Mouse (Mus musculus): ENCODE measurements around the gene Aff1. TPM values are rescaled to one million over a fixed set of nuclear protein-coding genes. Genes with fewer than 3 reads are reported as not detected.

The Aff1 gene
- polyA plus RNA-seq, 1 experiment from 2014 or later: 7.3 TPM

DNA sequence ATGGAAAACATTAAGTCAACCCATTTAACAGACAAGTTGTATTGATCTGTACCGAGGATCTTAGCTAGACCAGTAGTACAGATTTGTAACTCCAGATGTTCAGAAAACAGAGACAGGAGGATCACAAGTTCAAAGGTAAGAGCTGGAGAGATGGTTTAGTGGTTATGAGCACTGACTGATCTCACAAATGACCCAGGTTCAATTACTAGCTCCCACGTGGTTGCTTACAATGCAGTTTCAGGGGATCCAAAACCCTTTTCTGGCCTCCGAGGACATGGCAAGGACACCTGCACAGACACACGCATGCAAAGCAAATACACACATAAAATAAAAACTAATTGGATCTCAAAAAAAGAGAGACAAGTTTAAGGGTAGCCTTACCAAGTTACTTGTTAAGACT is 6.4 kb downstream of the Aff1 start:
- Histone ChIP-seq H3K9me3 (ENCODE audit: control insufficient read depth, low read length) (no peaks in the 10 kb centered on the region), H3K4me2 (ENCODE audit: low read length) (no peak overlapping the region), H3K36me3 (ENCODE audit: control insufficient read depth, insufficient read depth, low read length) (no peaks in the 10 kb centered on the region), H3K4me1 (replicated peaks; ENCODE audit: control insufficient read depth, insufficient read depth, low read length) (no peaks in the 10 kb centered on the region), H3K27ac (ENCODE audit: low read depth) (no peak overlapping the region), H3K9ac (ENCODE audit: low read length) (no peak overlapping the region), H3K27me3 (replicated peaks; ENCODE audit: control insufficient read depth, insufficient read depth, low read length) (peaks cover 12% of the 10 kb centered on the region), H3K4me3 (ENCODE audit: low read depth, low read length) (no peak overlapping the region)
- ATAC-seq (replicated peaks; ENCODE audit: low FRiP score, low TSS enrichment, low read depth) (no peak), DNase-seq (ENCODE audit: low spot score) (no peak)
- WGBS: 76% methylated on average over 4 of the region's 4 CpGs

GRCm38 (mm10) chr5:103699537-103699936 is 7.4 kb downstream of the Aff1 start:
- no peaks in the 10 kb centered on the region for H3K9me3 ChIP-seq (ENCODE audit: control insufficient read depth, low read length)
- H3K27me3 ChIP-seq (replicated peaks; ENCODE audit: control insufficient read depth, insufficient read depth, low read length): peaks cover 2% of the 10 kb centered on the region; the same call in 1 of the 2 replicates
- 44% methylated on average over 4 of the region's 4 CpGs for WGBS
- no peak overlapping the region for H3K4me2 ChIP-seq (ENCODE audit: low read length)
- H3K4me3 ChIP-seq (ENCODE audit: low read depth, low read length): no peak overlapping the region
- H3K27ac ChIP-seq (ENCODE audit: low read depth): no peak overlapping the region
- no peaks in the 10 kb centered on the region for H3K4me1 ChIP-seq (replicated peaks; ENCODE audit: control insufficient read depth, insufficient read depth, low read length)
- ATAC-seq (replicated peaks; ENCODE audit: low FRiP score, low TSS enrichment, low read depth) (no peak), DNase-seq (ENCODE audit: low spot score) (no peak)
- H3K9ac ChIP-seq (ENCODE audit: low read length): no peak overlapping the region
- no peaks in the 10 kb centered on the region for H3K36me3 ChIP-seq (ENCODE audit: control insufficient read depth, insufficient read depth, low read length)

DNA sequence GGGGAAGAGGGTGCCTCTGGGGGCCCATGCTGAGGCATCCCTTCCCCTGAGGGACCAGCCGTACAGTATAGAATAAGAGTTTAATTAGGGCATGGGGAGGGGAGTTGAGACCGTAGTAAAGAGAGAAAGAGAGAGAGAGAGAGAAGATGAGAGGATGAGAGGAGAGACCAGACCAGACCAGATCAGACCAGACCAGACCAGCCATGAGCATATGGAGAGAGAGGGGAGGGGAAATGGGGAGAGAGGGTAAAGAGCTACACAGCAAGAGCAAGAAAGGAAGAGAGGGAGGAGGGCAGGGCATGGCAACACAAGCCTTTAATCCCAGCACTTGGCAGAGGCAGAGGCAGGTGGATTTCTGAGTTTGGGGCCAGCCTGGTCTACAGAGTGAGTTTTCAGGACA is 8.5 kb downstream of the Aff1 start:
- no peak for ATAC-seq (replicated peaks; ENCODE audit: low FRiP score, low TSS enrichment, low read depth)
- H3K9me3 ChIP-seq (ENCODE audit: control insufficient read depth, low read length): no peaks in the 10 kb centered on the region
- 82% methylated on average over 2 of the region's 2 CpGs for WGBS
- no peak overlapping the region for H3K4me2 ChIP-seq (ENCODE audit: low read length)
- no peaks in the 10 kb centered on the region for H3K27me3 ChIP-seq (replicated peaks; ENCODE audit: control insufficient read depth, insufficient read depth, low read length)
- H3K4me3 ChIP-seq (ENCODE audit: low read depth, low read length): no peak overlapping the region
- DNase-seq (ENCODE audit: low spot score): no peak
- H3K36me3 ChIP-seq (ENCODE audit: control insufficient read depth, insufficient read depth, low read length): no peaks in the 10 kb centered on the region
- H3K27ac ChIP-seq (ENCODE audit: low read depth): no peak overlapping the region
- no peak overlapping the region for H3K9ac ChIP-seq (ENCODE audit: low read length)
- H3K4me1 ChIP-seq (replicated peaks; ENCODE audit: control insufficient read depth, insufficient read depth, low read length): no peaks in the 10 kb centered on the region

DNA sequence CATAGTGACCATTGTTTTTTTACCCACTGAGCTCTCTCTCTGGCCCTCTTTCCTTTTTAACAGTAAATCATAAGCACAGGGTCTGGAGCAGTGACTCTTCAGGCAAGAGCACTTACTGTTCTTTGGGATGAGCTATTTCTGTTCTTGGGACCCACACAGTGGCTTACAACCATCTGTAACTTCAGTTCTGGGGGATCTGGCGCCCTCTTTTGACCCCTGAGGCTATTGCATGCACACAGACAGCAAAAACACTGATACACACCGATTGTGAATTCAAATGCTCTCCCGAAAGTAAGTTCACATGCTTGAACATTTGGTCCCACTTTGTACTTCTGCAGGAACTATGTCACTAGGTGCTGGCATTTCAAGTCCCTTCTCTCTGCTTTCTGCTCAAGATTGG is 9.3 kb downstream of the Aff1 start:
- Histone ChIP-seq H3K4me3 (ENCODE audit: low read depth, low read length) (no peak overlapping the region), H3K9ac (ENCODE audit: low read length) (no peak overlapping the region), H3K4me2 (ENCODE audit: low read length) (no peak overlapping the region), H3K4me1 (replicated peaks; ENCODE audit: control insufficient read depth, insufficient read depth, low read length) (no peaks in the 10 kb centered on the region), H3K27me3 (replicated peaks; ENCODE audit: control insufficient read depth, insufficient read depth, low read length) (no peaks in the 10 kb centered on the region), H3K36me3 (ENCODE audit: control insufficient read depth, insufficient read depth, low read length) (no peaks in the 10 kb centered on the region), H3K27ac (ENCODE audit: low read depth) (no peak overlapping the region), H3K9me3 (ENCODE audit: control insufficient read depth, low read length) (no peaks in the 10 kb centered on the region)
- DNase-seq (ENCODE audit: low spot score) (no peak), ATAC-seq (replicated peaks; ENCODE audit: low FRiP score, low TSS enrichment, low read depth) (no peak)
- WGBS: 68% methylated on average over 3 of the region's 3 CpGs

DNA sequence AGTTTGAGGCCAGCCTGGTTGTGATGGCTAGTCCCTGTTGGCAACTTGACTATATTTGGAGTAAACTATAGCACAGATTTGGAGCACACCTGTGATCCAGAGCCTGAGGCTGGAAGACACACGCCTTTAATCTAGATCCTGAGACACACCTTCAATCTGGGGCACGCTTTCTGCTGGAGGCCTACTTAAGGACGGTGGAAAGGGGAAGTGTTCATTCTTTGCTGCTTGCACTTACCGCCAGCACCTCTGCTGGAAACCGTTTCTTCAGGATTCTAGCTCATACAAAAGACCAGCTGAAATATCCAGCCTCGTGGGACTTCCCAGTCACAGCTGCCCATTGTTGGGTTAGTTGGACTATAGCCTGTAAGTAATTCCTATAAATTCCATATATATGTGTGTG is 10.4 kb downstream of the Aff1 start:
- no peaks in the 10 kb centered on the region for H3K4me1 ChIP-seq (replicated peaks; ENCODE audit: control insufficient read depth, insufficient read depth, low read length)
- no peak overlapping the region for H3K27ac ChIP-seq (ENCODE audit: low read depth)
- DNase-seq (ENCODE audit: low spot score) (no peak), ATAC-seq (replicated peaks; ENCODE audit: low FRiP score, low TSS enrichment, low read depth) (no peak)
- H3K36me3 ChIP-seq (ENCODE audit: control insufficient read depth, insufficient read depth, low read length): no peaks in the 10 kb centered on the region
- H3K4me3 ChIP-seq (ENCODE audit: low read depth, low read length): no peak overlapping the region
- 79% methylated on average over 6 of the region's 6 CpGs for WGBS
- no peaks in the 10 kb centered on the region for H3K27me3 ChIP-seq (replicated peaks; ENCODE audit: control insufficient read depth, insufficient read depth, low read length)
- no peaks in the 10 kb centered on the region for H3K9me3 ChIP-seq (ENCODE audit: control insufficient read depth, low read length)
- no peak overlapping the region for H3K9ac ChIP-seq (ENCODE audit: low read length)
- no peak overlapping the region for H3K4me2 ChIP-seq (ENCODE audit: low read length)

DNA sequence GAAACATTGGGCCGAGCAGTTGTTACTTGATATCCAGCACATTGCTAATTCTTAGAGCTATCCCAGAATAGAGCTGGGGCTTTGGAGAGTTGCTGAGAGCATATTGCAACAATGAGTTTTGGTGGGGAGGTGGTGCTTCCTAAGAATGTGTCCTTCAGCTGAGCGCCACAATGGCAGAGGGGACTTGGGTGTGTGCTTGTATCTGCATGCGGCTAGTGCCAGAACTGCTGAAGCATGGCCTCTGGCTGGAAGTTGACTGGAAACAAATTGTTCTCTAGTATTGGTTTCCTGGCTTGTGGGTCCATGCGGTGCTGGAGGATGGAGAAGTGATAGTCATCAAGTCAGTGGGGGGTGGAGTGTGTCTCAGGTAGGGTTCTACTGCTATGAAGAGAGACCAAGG is 13.2 kb downstream of the Aff1 start:
- ATAC-seq (replicated peaks; ENCODE audit: low FRiP score, low TSS enrichment, low read depth) (no peak), DNase-seq (ENCODE audit: low spot score) (no peak)
- Histone ChIP-seq H3K9ac (ENCODE audit: low read length) (no peak overlapping the region), H3K4me3 (ENCODE audit: low read depth, low read length) (no peak overlapping the region), H3K27ac (ENCODE audit: low read depth) (no peak overlapping the region), H3K36me3 (ENCODE audit: control insufficient read depth, insufficient read depth, low read length) (no peaks in the 10 kb centered on the region), H3K9me3 (ENCODE audit: control insufficient read depth, low read length) (no peaks in the 10 kb centered on the region), H3K4me2 (ENCODE audit: low read length) (no peak overlapping the region), H3K4me1 (replicated peaks; ENCODE audit: control insufficient read depth, insufficient read depth, low read length) (no peaks in the 10 kb centered on the region), H3K27me3 (replicated peaks; ENCODE audit: control insufficient read depth, insufficient read depth, low read length) (no peaks in the 10 kb centered on the region)
- 94% methylated on average over 4 of the region's 4 CpGs for WGBS

DNA sequence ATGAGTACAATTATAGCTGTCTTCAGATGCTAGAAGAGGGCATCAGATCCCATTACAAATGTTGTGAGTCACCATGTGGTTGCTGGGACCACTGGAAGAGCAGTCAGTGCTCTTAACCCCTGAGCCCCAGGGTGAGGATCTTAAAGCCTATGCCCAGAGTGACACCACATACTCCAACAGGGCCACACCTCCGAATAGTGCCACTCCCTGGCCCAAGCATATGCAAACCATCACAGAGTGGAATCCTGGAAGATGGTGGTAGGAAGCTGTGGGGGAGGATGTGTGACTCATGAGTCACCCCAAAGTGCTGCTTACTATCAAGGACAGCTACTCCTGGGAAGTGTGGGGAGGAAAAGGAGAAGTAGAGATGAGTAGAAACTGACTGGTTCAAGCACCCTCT is 13.7 kb downstream of the Aff1 start:
- 86% methylated on average over 1 of the region's 1 CpGs for WGBS
- no peak for DNase-seq (ENCODE audit: low spot score)
- ATAC-seq (replicated peaks; ENCODE audit: low FRiP score, low TSS enrichment, low read depth): no peak

GRCm38 (mm10) chr5:103709044-103709443 is 16.9 kb downstream of the Aff1 start:
- ATAC-seq (replicated peaks; ENCODE audit: low FRiP score, low TSS enrichment, low read depth): no peak
- Histone ChIP-seq H3K9me3 (ENCODE audit: control insufficient read depth, low read length) (no peaks in the 10 kb centered on the region), H3K9ac (ENCODE audit: low read length) (no peak overlapping the region), H3K27me3 (replicated peaks; ENCODE audit: control insufficient read depth, insufficient read depth, low read length) (no peaks in the 10 kb centered on the region), H3K4me1 (replicated peaks; ENCODE audit: control insufficient read depth, insufficient read depth, low read length) (no peaks in the 10 kb centered on the region), H3K36me3 (ENCODE audit: control insufficient read depth, insufficient read depth, low read length) (no peaks in the 10 kb centered on the region), H3K4me2 (ENCODE audit: low read length) (no peak overlapping the region), H3K4me3 (ENCODE audit: low read depth, low read length) (no peak overlapping the region), H3K27ac (ENCODE audit: low read depth) (no peak overlapping the region)
- DNase-seq (ENCODE audit: low spot score): no peak
- WGBS: 93% methylated on average over 3 of the region's 3 CpGs

More for the DNA sequence above, 13.7 kb downstream of the Aff1 start:
- Histone ChIP-seq H3K4me2 (ENCODE audit: low read length) (no peak overlapping the region), H3K4me3 (ENCODE audit: low read depth, low read length) (no peak overlapping the region), H3K9ac (ENCODE audit: low read length) (no peak overlapping the region), H3K4me1 (replicated peaks; ENCODE audit: control insufficient read depth, insufficient read depth, low read length) (no peaks in the 10 kb centered on the region), H3K9me3 (ENCODE audit: control insufficient read depth, low read length) (no peaks in the 10 kb centered on the region), H3K36me3 (ENCODE audit: control insufficient read depth, insufficient read depth, low read length) (no peaks in the 10 kb centered on the region), H3K27me3 (replicated peaks; ENCODE audit: control insufficient read depth, insufficient read depth, low read length) (no peaks in the 10 kb centered on the region), H3K27ac (ENCODE audit: low read depth) (no peak overlapping the region)

- no peak for ATAC-seq (replicated peaks; ENCODE audit: low FRiP score, low TSS enrichment, low read depth)
- 56% methylated on average over 2 of the region's 2 CpGs for WGBS
- no peak overlapping the region for H3K9ac ChIP-seq (ENCODE audit: low read length)
- H3K36me3 ChIP-seq (ENCODE audit: control insufficient read depth, insufficient read depth, low read length): no peaks in the 10 kb centered on the region
- H3K4me3 ChIP-seq (ENCODE audit: low read depth, low read length): no peak overlapping the region
- no peak overlapping the region for H3K4me2 ChIP-seq (ENCODE audit: low read length)
- no peak overlapping the region for H3K27ac ChIP-seq (ENCODE audit: low read depth)
- H3K4me1 ChIP-seq (replicated peaks; ENCODE audit: control insufficient read depth, insufficient read depth, low read length): no peaks in the 10 kb centered on the region
- H3K27me3 ChIP-seq (replicated peaks; ENCODE audit: control insufficient read depth, insufficient read depth, low read length): no peaks in the 10 kb centered on the region
- no peaks in the 10 kb centered on the region for H3K9me3 ChIP-seq (ENCODE audit: control insufficient read depth, low read length)
- no peak for DNase-seq (ENCODE audit: low spot score)
Measured at GRCm38 (mm10) chr5:103711886-103712285, 19.7 kb downstream of the Aff1 start.

Data from intestine, embryonic 14.5 days (tissue).